Mouse (Mus musculus): ENCODE measurements around the gene Fgfr2. TPM values are rescaled to one million over a fixed set of nuclear protein-coding genes. Genes with fewer than 3 reads are reported as not detected.
"Not testable (repeated sequence)": the region's sequence is repeated elsewhere in the genome, so short reads cannot be mapped to it uniquely, and the experiment has no call there.

The Fgfr2 gene
- polyA plus RNA-seq, 1 experiment from 2014 or later = 169 TPM

GRCm38 (mm10) chr7:132666516-132666915 lies 456.6 kb downstream of the Fgfr2 start:
- Histone ChIP-seq H3K9ac (replicated peaks; ENCODE audit: low read depth, low read length) (no peak overlapping the region), H3K4me1 (ENCODE audit: control insufficient read depth, insufficient read depth, low read length) (no peaks in the 10 kb centered on the region), H3K36me3 (ENCODE audit: control insufficient read depth, insufficient read depth, low read length) (no peaks in the 10 kb centered on the region), H3K9me3 (ENCODE audit: control insufficient read depth, low read depth, low read length) (no peaks in the 10 kb centered on the region), H3K4me2 (replicated peaks; ENCODE audit: low read depth, low read length) (no peak overlapping the region), H3K4me3 (ENCODE audit: low read depth, low read length) (no peak overlapping the region), H3K27me3 (ENCODE audit: control insufficient read depth, insufficient read depth, low read length) (no peaks in the 10 kb centered on the region), H3K27ac (ENCODE audit: low read length) (no peak overlapping the region)
- 78% methylated on average over 4 of the region's 4 CpGs for whole genome bisulfite sequencing
- ATAC-seq (ENCODE audit: insufficient number of reproducible peaks, insufficient read depth, low FRiP score, low read depth) = no peak

- Histone ChIP-seq H3K27me3 (ENCODE audit: control insufficient read depth, insufficient read depth, low read length) (no peaks in the 10 kb centered on the region), H3K9me3 (ENCODE audit: control insufficient read depth, low read depth, low read length) (no peaks in the 10 kb centered on the region), H3K4me3 (ENCODE audit: low read depth, low read length) (no peak overlapping the region), H3K9ac (replicated peaks; ENCODE audit: low read depth, low read length) (no peak overlapping the region), H3K4me2 (replicated peaks; ENCODE audit: low read depth, low read length) (no peak overlapping the region), H3K4me1 (ENCODE audit: control insufficient read depth, insufficient read depth, low read length) (peaks cover 5% of the 10 kb centered on the region; the same call in 1 of the 2 replicates), H3K36me3 (ENCODE audit: control insufficient read depth, insufficient read depth, low read length) (no peaks in the 10 kb centered on the region), H3K27ac (ENCODE audit: low read length) (no peak overlapping the region)
- ATAC-seq (ENCODE audit: insufficient number of reproducible peaks, insufficient read depth, low FRiP score, low read depth) = no peak
- 67% methylated on average over 8 of the region's 8 CpGs for WGBS
Observed at GRCm38 (mm10) chr7:132665664-132666382, 457.3 kb downstream of the Fgfr2 start.

GRCm38 (mm10) chr7:132664815-132665214 lies 458.3 kb downstream of the Fgfr2 start:
- no peaks in the 10 kb centered on the region for H3K27me3 ChIP-seq (ENCODE audit: control insufficient read depth, insufficient read depth, low read length)
- H3K9ac ChIP-seq (replicated peaks; ENCODE audit: low read depth, low read length) = no peak overlapping the region
- 76% methylated on average over 6 of the region's 6 CpGs for WGBS
- no peaks in the 10 kb centered on the region for H3K36me3 ChIP-seq (ENCODE audit: control insufficient read depth, insufficient read depth, low read length)
- no peaks in the 10 kb centered on the region for H3K9me3 ChIP-seq (ENCODE audit: control insufficient read depth, low read depth, low read length)
- no peak overlapping the region for H3K27ac ChIP-seq (ENCODE audit: low read length)
- peaks cover 15% of the 10 kb centered on the region; the same call in 1 of the 2 replicates for H3K4me1 ChIP-seq (ENCODE audit: control insufficient read depth, insufficient read depth, low read length)
- ATAC-seq (ENCODE audit: insufficient number of reproducible peaks, insufficient read depth, low FRiP score, low read depth) = no peak
- no peak overlapping the region for H3K4me2 ChIP-seq (replicated peaks; ENCODE audit: low read depth, low read length)
- no peak overlapping the region for H3K4me3 ChIP-seq (ENCODE audit: low read depth, low read length)

- H3K4me2 ChIP-seq (replicated peaks; ENCODE audit: low read depth, low read length); H3K36me3 ChIP-seq (ENCODE audit: control insufficient read depth, insufficient read depth, low read length); H3K9ac ChIP-seq (replicated peaks; ENCODE audit: low read depth, low read length); H3K4me3 ChIP-seq (ENCODE audit: low read depth, low read length); H3K27me3 ChIP-seq (ENCODE audit: control insufficient read depth, insufficient read depth, low read length); H3K9me3 ChIP-seq (ENCODE audit: control insufficient read depth, low read depth, low read length); ATAC-seq (ENCODE audit: insufficient number of reproducible peaks, insufficient read depth, low FRiP score, low read depth); H3K27ac ChIP-seq (ENCODE audit: low read length): not testable (repeated sequence)
- H3K4me1 ChIP-seq (ENCODE audit: control insufficient read depth, insufficient read depth, low read length) = peaks cover 34% of the 10 kb centered on the region
- WGBS = 64% methylated on average over 6 of the region's 6 CpGs
Observed at GRCm38 (mm10) chr7:132662831-132663230, 460.3 kb downstream of the Fgfr2 start.

GRCm38 (mm10) chr7:132659633-132660032 lies 463.5 kb downstream of the Fgfr2 start:
- H3K4me2 ChIP-seq (replicated peaks; ENCODE audit: low read depth, low read length) = no peak overlapping the region
- no peaks in the 10 kb centered on the region for H3K36me3 ChIP-seq (ENCODE audit: control insufficient read depth, insufficient read depth, low read length)
- H3K9ac ChIP-seq (replicated peaks; ENCODE audit: low read depth, low read length) = no peak overlapping the region
- peaks cover 47% of the 10 kb centered on the region for H3K4me1 ChIP-seq (ENCODE audit: control insufficient read depth, insufficient read depth, low read length)
- no peaks in the 10 kb centered on the region for H3K27me3 ChIP-seq (ENCODE audit: control insufficient read depth, insufficient read depth, low read length)
- H3K9me3 ChIP-seq (ENCODE audit: control insufficient read depth, low read depth, low read length) = no peaks in the 10 kb centered on the region
- no peak overlapping the region for H3K4me3 ChIP-seq (ENCODE audit: low read depth, low read length)
- ATAC-seq (ENCODE audit: insufficient number of reproducible peaks, insufficient read depth, low FRiP score, low read depth) = no peak
- WGBS = 51% methylated on average over 7 of the region's 7 CpGs
- no peak overlapping the region; the same call in 1 of the 2 replicates for H3K27ac ChIP-seq (ENCODE audit: low read length)

- ATAC-seq (ENCODE audit: insufficient number of reproducible peaks, insufficient read depth, low FRiP score, low read depth) = no peak
- H3K27me3 ChIP-seq (ENCODE audit: control insufficient read depth, insufficient read depth, low read length) = no peaks in the 10 kb centered on the region
- no peak overlapping the region for H3K4me3 ChIP-seq (ENCODE audit: low read depth, low read length)
- no peak overlapping the region for H3K9ac ChIP-seq (replicated peaks; ENCODE audit: low read depth, low read length)
- no peaks in the 10 kb centered on the region for H3K36me3 ChIP-seq (ENCODE audit: control insufficient read depth, insufficient read depth, low read length)
- H3K4me1 ChIP-seq (ENCODE audit: control insufficient read depth, insufficient read depth, low read length) = peaks cover 47% of the 10 kb centered on the region
- 0 out of 2 replicates have a peak overlapping the region, but pooled peaks have one; percentile 10 for H3K4me2 ChIP-seq (replicated peaks; ENCODE audit: low read depth, low read length)
- whole genome bisulfite sequencing = 84% methylated on average over 5 of the region's 5 CpGs
- H3K27ac ChIP-seq (ENCODE audit: low read length) = peak overlapping the region; percentile 62
- no peaks in the 10 kb centered on the region for H3K9me3 ChIP-seq (ENCODE audit: control insufficient read depth, low read depth, low read length)
Observed at GRCm38 (mm10) chr7:132658688-132659087, 464.5 kb downstream of the Fgfr2 start.

GRCm38 (mm10) chr7:132658058-132658450 lies 465.1 kb downstream of the Fgfr2 start:
- peaks cover 47% of the 10 kb centered on the region for H3K4me1 ChIP-seq (ENCODE audit: control insufficient read depth, insufficient read depth, low read length)
- H3K4me2 ChIP-seq (replicated peaks; ENCODE audit: low read depth, low read length) = 0 out of 2 replicates have a peak overlapping the region, but pooled peaks have one; percentile 10
- H3K4me3 ChIP-seq (ENCODE audit: low read depth, low read length) = no peak overlapping the region
- H3K9me3 ChIP-seq (ENCODE audit: control insufficient read depth, low read depth, low read length) = no peaks in the 10 kb centered on the region
- H3K27me3 ChIP-seq (ENCODE audit: control insufficient read depth, insufficient read depth, low read length) = no peaks in the 10 kb centered on the region
- ATAC-seq (ENCODE audit: insufficient number of reproducible peaks, insufficient read depth, low FRiP score, low read depth) = no peak
- H3K9ac ChIP-seq (replicated peaks; ENCODE audit: low read depth, low read length) = no peak overlapping the region
- H3K27ac ChIP-seq (ENCODE audit: low read length) = peak overlapping the region; percentile 62; the same call in 1 of the 2 replicates
- H3K36me3 ChIP-seq (ENCODE audit: control insufficient read depth, insufficient read depth, low read length) = no peaks in the 10 kb centered on the region
- 7% methylated on average over 9 of the region's 9 CpGs for WGBS

- no peak; the same call in 1 of the 2 replicates for ATAC-seq (ENCODE audit: insufficient number of reproducible peaks, insufficient read depth, low FRiP score, low read depth)
- Histone ChIP-seq H3K4me1 (ENCODE audit: control insufficient read depth, insufficient read depth, low read length) (peaks cover 47% of the 10 kb centered on the region), H3K9me3 (ENCODE audit: control insufficient read depth, low read depth, low read length) (no peaks in the 10 kb centered on the region), H3K4me2 (replicated peaks; ENCODE audit: low read depth, low read length) (0 out of 2 replicates have a peak overlapping the region, but pooled peaks have one; percentile 10), H3K4me3 (ENCODE audit: low read depth, low read length) (no peak overlapping the region), H3K9ac (replicated peaks; ENCODE audit: low read depth, low read length) (no peak overlapping the region), H3K36me3 (ENCODE audit: control insufficient read depth, insufficient read depth, low read length) (no peaks in the 10 kb centered on the region), H3K27ac (ENCODE audit: low read length) (peak overlapping the region; percentile 62; the same call in 1 of the 2 replicates), H3K27me3 (ENCODE audit: control insufficient read depth, insufficient read depth, low read length) (no peaks in the 10 kb centered on the region)
- 45% methylated on average over 14 of the region's 14 CpGs for WGBS
Observed at GRCm38 (mm10) chr7:132657371-132658057, 465.6 kb downstream of the Fgfr2 start.

All from stomach, embryonic 14.5 days (tissue).